Comparison of ENCODE assay signal across 6 mouse cellular contexts in genomic region chr2:127079066-127079465, GRCm38 (mm10). TPM values are rescaled to one million over a fixed set of nuclear protein-coding genes. Genes with fewer than 3 reads are reported as not detected.
A peak's percentile ranks its signal among the peaks of the same experiment; 100 is the strongest.
DNase-seq lines count a peak whose midpoint lies in the region.
"Not testable (repeated sequence)": the region's sequence is repeated elsewhere in the genome, so short reads cannot be mapped to it uniquely, and the experiment has no call there.

No protein-coding gene starts in this region.

- peak; percentile 55 for DNase-seq in A20 (ENCODE audit: low read depth, low spot score)
- peak; percentile 20 for DNase-seq in R1 (ENCODE audit: low read depth, low spot score)
- DNase-seq in kidney, adult 8-10 months: peak; percentile 11 to 28
- DNase-seq in lung, postnatal 10 days: peak; percentile 29

- WGBS in macrophage (ENCODE audit: missing documents): 27% methylated on average over 1 of the region's 2 CpGs

- not testable (repeated sequence) for H3K4me3 ChIP-seq in brown adipose tissue, adult 24 weeks (ENCODE audit: insufficient read depth, low read depth, low read length); macrophage (ENCODE audit: inconsistent target)

- H3K4me1 ChIP-seq in brown adipose tissue, adult 24 weeks (ENCODE audit: control insufficient read depth, insufficient read depth, insufficient read length, low read length): not testable (repeated sequence)

- H3K79me2 ChIP-seq in macrophage (ENCODE audit: inconsistent target): peaks cover 79% of the 10 kb centered on the region

- H3K27ac ChIP-seq in brown adipose tissue, adult 24 weeks (replicated peaks; ENCODE audit: low read depth, low read length): peak overlapping the region; percentile 95
- H3K27ac ChIP-seq in macrophage: peak overlapping the region; percentile 99

- not testable (repeated sequence) for H3K36me3 ChIP-seq in macrophage (ENCODE audit: inconsistent target)

RNA-seq across cellular contexts. Expression of gene Blvra, which starts 8.6 kb away (rescaled TPM):
- 68.1 and 106 TPM in 2 replicates for polyA plus RNA-seq in brown adipose tissue, adult 24 weeks (2012; ENCODE audit: insufficient read depth, insufficient read length, missing spikeins)
- total RNA-seq in macrophage (2018; cell fraction: chromatin; rRNA removed): 100 to 1,000 TPM in 4 of 26 experiments, 10 to 100 TPM in 21, 1 to 10 TPM in 1; 8.0 to 109 (median 72.4) TPM
- total RNA-seq in macrophage (2018; cell fraction: cytosol; rRNA removed): 100 to 1,000 TPM in 25 of 26 experiments, 10 to 100 TPM in 1; 96.6 to 202 (median 145) TPM
- total RNA-seq in macrophage (2018; cell fraction: nucleus; rRNA removed): 100 to 1,000 TPM in 4 of 26 experiments, 10 to 100 TPM in 22; 23.0 to 124 (median 80.0) TPM
- polyA plus RNA-seq in macrophage (2018): 157 to 191 TPM (median 182 TPM) in 3 replicates

RNA-seq across cellular contexts. Expression of gene Ncaph, which starts 54.7 kb away (rescaled TPM):
- polyA plus RNA-seq in brown adipose tissue, adult 24 weeks (2012; ENCODE audit: insufficient read depth, insufficient read length, missing spikeins): 1.0 and 1.5 TPM in 2 replicates
- 10 to 100 TPM in 10 of 26 experiments, 1 to 10 TPM in 13, under 1 TPM in 3; 0.61 to 25.6 (median 6.6) TPM for total RNA-seq in macrophage (2018; cell fraction: chromatin; rRNA removed)
- 10 to 100 TPM in 15 of 26 experiments, 1 to 10 TPM in 11; 4.6 to 23.5 (median 10.4) TPM for total RNA-seq in macrophage (2018; cell fraction: cytosol; rRNA removed)
- total RNA-seq in macrophage (2018; cell fraction: nucleus; rRNA removed): 10 to 100 TPM in 7 of 26 experiments, 1 to 10 TPM in 19; 2.0 to 29.2 (median 5.3) TPM
- 7.7 to 21.8 TPM (median 19.2 TPM) in 3 replicates for polyA plus RNA-seq in macrophage (2018)
